Mouse (Mus musculus) liver, embryonic 15.5 days (tissue): ENCODE results near the gene Neurog2. TPM values are rescaled to one million over a fixed set of nuclear protein-coding genes. Genes with fewer than 3 reads are reported as not detected.

Experiments
- ATAC-seq: fragments of 200-750 bp; cut with Nextera tagmentation; 2 replicates; pipeline ENCODE4 v1.8.0; 2017; ENCODE audit warnings: moderate number of reproducible peaks, mild to moderate bottlenecking, moderate library complexity; ENCODE audit not compliant: insufficient read depth
- H3K27ac ChIP-seq: fragments of 300-500 bp; sonication (generic); replicated peaks from 2 replicates; pipeline ENCODE4 v1.5.1; 2015; ENCODE audit warnings: mild to moderate bottlenecking, inconsistent platforms
- H3K27me3 ChIP-seq: fragments of 300-500 bp; sonication (generic); 2 replicates; pipeline ENCODE4 v1.6.1; 2015; ENCODE audit warnings: mild to moderate bottlenecking, inconsistent platforms
- H3K36me3 ChIP-seq: fragments of 300-500 bp; sonication (generic); replicated peaks from 2 replicates; pipeline ENCODE4 v1.6.1; 2015; ENCODE audit warnings: moderate library complexity, mild to moderate bottlenecking, inconsistent platforms
- H3K4me1 ChIP-seq: fragments of 300-500 bp; sonication (generic); replicated peaks from 2 replicates; pipeline ENCODE4 v1.6.1; 2015; ENCODE audit warnings: inconsistent platforms
- H3K4me2 ChIP-seq: fragments of 300-500 bp; sonication (generic); 2 replicates; pipeline ENCODE4 v1.6.1; 2015; ENCODE audit warnings: moderate library complexity, mild to moderate bottlenecking, inconsistent platforms
- H3K4me3 ChIP-seq: fragments of 300-500 bp; sonication (generic); replicated peaks from 2 replicates; pipeline ENCODE4 v1.5.1; 2015; ENCODE audit warnings: mild to moderate bottlenecking, inconsistent platforms
- H3K9ac ChIP-seq: fragments of 300-500 bp; sonication (generic); 2 replicates; pipeline ENCODE4 v1.6.1; 2015; ENCODE audit warnings: moderate library complexity, mild to moderate bottlenecking, inconsistent platforms
- H3K9me3 ChIP-seq: fragments of 300-500 bp; sonication (generic); replicated peaks from 2 replicates; pipeline ENCODE4 v1.6.1; 2016; ENCODE audit warnings: inconsistent platforms
- WGBS: fragments of 180-500 bp; shearing (Covaris S2); methylation state at CpG from one replicate; pipeline ENCODE4 v1.1.7; 2015; ENCODE audit warnings: mixed read lengths; ENCODE audit not compliant: insufficient replicate concordance; 5-methylcytosine and 5-hydroxymethylcytosine counted together
- polyA plus RNA-seq: library from polyadenylated mRNA; unstranded; fragments of >200 nt; fragmentation: Nextera tagmentation; extraction: Ambion mirVana; gene quantifications from 2 replicates; pipeline ENCODE4 v1.2.1, GENCODE M21; 2015

Gene Neurog2
- polyA plus RNA-seq, 1 experiment from 2014 or later: not detected

- no peak overlapping the region for H3K9ac ChIP-seq
- H3K4me3 ChIP-seq: no peak overlapping the region
- H3K27ac ChIP-seq: no peak overlapping the region
- no peaks in the 10 kb centered on the region for H3K9me3 ChIP-seq
- 5% methylated on average over 17 of the region's 17 CpGs for WGBS
- peaks cover 97% of the 10 kb centered on the region for H3K27me3 ChIP-seq
- H3K4me1 ChIP-seq: peaks cover 28% of the 10 kb centered on the region
- H3K36me3 ChIP-seq: no peaks in the 10 kb centered on the region
- ATAC-seq: no peak
- H3K4me2 ChIP-seq: no peak overlapping the region
Observed at GRCm38 (mm10) chr3:127630735-127631372, 2.1 kb upstream of the Neurog2 start.

DNA sequence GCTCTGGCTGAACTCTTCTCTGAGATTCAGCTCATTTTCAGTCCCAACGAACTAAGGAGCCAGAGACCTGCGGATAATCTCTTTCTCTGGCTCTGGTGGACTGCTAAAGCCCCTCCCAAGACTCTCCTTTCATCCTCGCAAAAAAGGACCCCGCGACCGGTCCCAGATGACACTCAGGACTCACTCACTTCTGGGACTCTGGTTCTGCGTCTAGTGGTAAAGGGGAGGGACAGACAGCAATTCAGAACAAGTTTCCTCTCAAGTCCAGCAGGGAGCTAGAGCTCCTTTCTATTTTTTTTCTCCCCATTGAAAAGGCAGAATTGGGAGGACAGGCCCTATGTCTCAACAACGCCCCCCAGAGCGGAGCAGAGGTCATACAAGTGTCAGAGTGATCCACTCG is 1.4 kb upstream of the Neurog2 start:
- Histone ChIP-seq H3K4me1 (peaks cover 24% of the 10 kb centered on the region), H3K36me3 (no peaks in the 10 kb centered on the region), H3K4me3 (no peak overlapping the region), H3K9me3 (no peaks in the 10 kb centered on the region), H3K9ac (no peak overlapping the region), H3K4me2 (no peak overlapping the region), H3K27me3 (peaks cover 96% of the 10 kb centered on the region), H3K27ac (no peak overlapping the region)
- ATAC-seq: no peak
- under 1% methylated on average over 10 of the region's 10 CpGs for WGBS

GRCm38 (mm10) chr3:127632531-127632930 is 404 bp upstream of the Neurog2 start:
- H3K9me3 ChIP-seq: no peaks in the 10 kb centered on the region

GRCm38 (mm10) chr3:127634101-127634983 is 1.4 kb downstream of the Neurog2 start:
- Histone ChIP-seq H3K4me3 (peak overlapping the region; percentile 40), H3K4me1 (peaks cover 24% of the 10 kb centered on the region), H3K36me3 (no peaks in the 10 kb centered on the region), H3K4me2 (peak overlapping the region; percentile 59), H3K27me3 (peaks cover 97% of the 10 kb centered on the region), H3K27ac (no peak overlapping the region), H3K9ac (no peak overlapping the region), H3K9me3 (no peaks in the 10 kb centered on the region)
- WGBS: 1% methylated on average over 58 of the region's 58 CpGs
- ATAC-seq: peak; percentile 42; the same call in 1 of the 2 replicates

More at GRCm38 (mm10) chr3:127632531-127632930, 404 bp upstream of the Neurog2 start:
- WGBS: under 1% methylated on average over 32 of the region's 32 CpGs
- no peak for ATAC-seq
- Histone ChIP-seq H3K36me3 (no peaks in the 10 kb centered on the region), H3K27ac (no peak overlapping the region), H3K4me3 (peak overlapping the region; percentile 40), H3K27me3 (peaks cover 96% of the 10 kb centered on the region), H3K9ac (no peak overlapping the region), H3K4me2 (peak overlapping the region; percentile 59), H3K4me1 (peaks cover 24% of the 10 kb centered on the region)

GRCm38 (mm10) chr3:127634984-127635349 is 2.0 kb downstream of the Neurog2 start:
- no peak overlapping the region for H3K9ac ChIP-seq
- WGBS: 4% methylated on average over 3 of the region's 3 CpGs
- H3K27ac ChIP-seq: no peak overlapping the region
- H3K27me3 ChIP-seq: peaks cover 97% of the 10 kb centered on the region
- H3K4me2 ChIP-seq: no peak overlapping the region
- no peak for ATAC-seq
- H3K4me1 ChIP-seq: peaks cover 24% of the 10 kb centered on the region
- no peaks in the 10 kb centered on the region for H3K9me3 ChIP-seq
- no peak overlapping the region for H3K4me3 ChIP-seq
- H3K36me3 ChIP-seq: no peaks in the 10 kb centered on the region

DNA sequence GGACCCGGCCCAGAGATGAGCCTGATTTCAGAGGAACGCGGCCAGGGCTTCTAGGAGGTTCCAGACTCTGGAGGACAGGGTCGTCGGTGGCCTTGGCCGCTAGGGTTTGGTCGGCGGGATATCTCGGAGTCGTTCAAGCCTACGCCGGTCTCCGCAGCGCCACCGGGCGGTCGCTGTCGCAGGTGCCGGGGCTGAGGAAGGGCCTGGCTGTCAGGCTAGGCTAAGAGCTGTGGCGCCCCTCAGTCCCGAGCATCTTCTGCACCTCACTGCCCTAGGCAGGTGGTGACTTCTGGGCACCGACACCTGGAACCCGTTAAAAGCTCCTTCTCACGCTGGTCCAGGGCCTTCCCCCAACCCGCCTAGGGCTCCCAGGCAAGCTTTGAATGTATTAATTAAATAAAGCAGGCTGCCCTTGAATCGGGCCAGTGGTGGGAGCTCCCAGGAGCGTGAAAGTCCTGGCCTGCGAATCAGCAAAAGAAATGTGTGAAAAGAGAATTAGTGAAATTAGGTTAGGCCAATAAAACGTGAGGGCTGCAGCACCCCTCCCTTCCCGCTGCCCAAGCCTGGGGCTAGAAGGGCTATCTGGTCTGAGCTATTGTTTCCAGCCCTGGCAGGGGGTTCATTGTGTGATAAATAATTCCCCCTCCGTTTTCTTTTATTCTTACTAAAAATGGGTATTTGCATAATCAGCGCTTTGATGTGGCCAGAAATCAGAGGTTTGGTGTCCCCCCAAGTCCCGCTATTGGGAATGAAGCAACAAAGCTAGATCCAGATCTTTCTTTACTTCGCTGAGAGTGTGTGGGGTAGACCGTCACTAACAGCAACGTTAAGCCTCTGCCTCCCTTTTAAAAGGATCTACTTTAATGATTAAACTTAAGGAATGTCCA is 7.2 kb downstream of the Neurog2 start:
- no peaks in the 10 kb centered on the region for H3K36me3 ChIP-seq
- no peak overlapping the region for H3K27ac ChIP-seq
- H3K9me3 ChIP-seq: no peaks in the 10 kb centered on the region
- no peak overlapping the region for H3K9ac ChIP-seq
- no peak overlapping the region for H3K4me3 ChIP-seq
- H3K4me1 ChIP-seq: no peaks in the 10 kb centered on the region
- no peak overlapping the region for H3K4me2 ChIP-seq
- no peak for ATAC-seq
- H3K27me3 ChIP-seq: peaks cover 96% of the 10 kb centered on the region
- WGBS: 2% methylated on average over 36 of the region's 36 CpGs

DNA sequence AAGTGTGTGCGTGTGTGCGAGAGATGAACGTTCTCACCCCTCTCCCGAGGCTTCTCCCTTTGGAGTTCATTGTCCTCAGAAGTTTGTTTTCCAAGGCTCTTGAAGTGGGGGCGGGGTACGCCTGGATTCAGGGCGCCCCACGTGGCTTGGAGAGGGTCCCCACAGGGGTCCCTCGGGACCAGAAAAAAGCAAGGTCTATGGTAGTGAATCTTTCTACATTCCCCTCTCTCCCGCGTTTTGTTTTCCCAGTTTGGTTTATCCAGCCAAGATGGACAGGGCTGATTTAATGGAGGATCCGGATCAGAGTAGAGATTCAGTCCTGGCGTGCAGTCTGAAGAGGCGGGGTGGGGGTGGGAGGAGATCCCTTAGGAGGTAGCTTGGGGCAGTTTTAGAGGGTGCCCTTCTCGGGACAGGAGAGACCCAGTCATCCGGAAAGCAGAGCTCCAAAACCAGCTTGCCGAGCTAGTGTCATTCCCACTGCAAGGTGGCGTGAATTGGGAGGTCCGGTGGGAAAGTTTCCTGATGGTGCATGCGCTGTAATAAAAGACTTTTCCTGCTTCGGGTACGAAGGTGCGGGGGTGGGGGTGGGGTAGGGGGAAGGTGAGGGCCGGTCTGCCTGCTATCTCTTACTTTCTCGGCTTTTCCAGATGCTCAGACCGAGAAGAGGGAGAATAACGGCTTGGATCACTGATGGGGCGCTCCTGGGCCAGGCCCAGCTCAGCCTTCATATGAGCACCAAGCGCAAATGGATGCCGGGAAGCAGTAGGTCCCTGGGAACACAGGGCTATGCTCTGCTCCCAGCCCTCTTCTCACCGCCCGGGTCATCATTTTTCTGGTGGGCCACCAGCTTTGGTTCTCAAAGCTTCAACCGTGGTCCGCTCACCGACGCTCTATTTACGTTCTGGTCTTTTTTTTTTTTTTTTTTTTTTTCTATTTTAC is 8.1 kb downstream of the Neurog2 start:
- H3K27me3 ChIP-seq: peaks cover 97% of the 10 kb centered on the region
- no peaks in the 10 kb centered on the region for H3K36me3 ChIP-seq
- no peak overlapping the region for H3K4me2 ChIP-seq
- H3K27ac ChIP-seq: no peak overlapping the region
- H3K9ac ChIP-seq: no peak overlapping the region
- H3K9me3 ChIP-seq: no peaks in the 10 kb centered on the region
- H3K4me1 ChIP-seq: no peaks in the 10 kb centered on the region
- 5% methylated on average over 37 of the region's 37 CpGs for WGBS
- ATAC-seq: no peak
- no peak overlapping the region for H3K4me3 ChIP-seq

GRCm38 (mm10) chr3:127642211-127642610 is 9.3 kb downstream of the Neurog2 start:
- Histone ChIP-seq H3K36me3 (no peaks in the 10 kb centered on the region), H3K4me1 (no peaks in the 10 kb centered on the region), H3K27me3 (peaks cover 95% of the 10 kb centered on the region), H3K4me2 (no peak overlapping the region), H3K9me3 (no peaks in the 10 kb centered on the region), H3K27ac (no peak overlapping the region), H3K4me3 (no peak overlapping the region), H3K9ac (no peak overlapping the region)
- WGBS: 10% methylated on average over 5 of the region's 5 CpGs
- ATAC-seq: no peak

GRCm38 (mm10) chr3:127646156-127646825 is 13.4 kb downstream of the Neurog2 start:
- no peak overlapping the region for H3K4me2 ChIP-seq
- no peaks in the 10 kb centered on the region for H3K9me3 ChIP-seq
- no peaks in the 10 kb centered on the region for H3K36me3 ChIP-seq
- 54% methylated on average over 18 of the region's 18 CpGs for WGBS
- H3K27me3 ChIP-seq: peaks cover 59% of the 10 kb centered on the region
- no peak overlapping the region for H3K4me3 ChIP-seq
- ATAC-seq: no peak
- no peaks in the 10 kb centered on the region for H3K4me1 ChIP-seq
- no peak overlapping the region for H3K9ac ChIP-seq
- no peak overlapping the region for H3K27ac ChIP-seq
